Mouse (Mus musculus) heart, postnatal 0 days (tissue): ENCODE measurements at regions not wholly inside any gene's neighbourhood (a gene's known extent, or its start where the extent isn't known, plus 50 kb on each side); places are given as distances from the start of the nearest gene placed in this dataset.

Experiments used
- CTCF ChIP-seq: IDR thresholded peaks from 2 replicates; pipeline ENCODE4 v1.5.1; 2016; ENCODE audit warnings: antibody characterized with exemption, control low read depth, low read depth
- EP300 ChIP-seq: IDR thresholded peaks from 2 replicates; pipeline ENCODE4 v1.6.1; 2016; ENCODE audit warnings: antibody characterized with exemption, low read depth

GRCm38 (mm10) chr6:66458172-66458571 lies 77.0 kb upstream of the Mad2l1 start:
- TF ChIP-seq CTCF (no peak), EP300 (no peak)
